Mouse (Mus musculus): Measurements from ENCODE around the gene Ccdc113. TPM values are rescaled to one million over a fixed set of nuclear protein-coding genes. Genes with fewer than 3 reads are reported as not detected.

Ccdc113 gene
- polyA plus RNA-seq, 1 experiment from 2014 or later: 0.74 TPM

DNA sequence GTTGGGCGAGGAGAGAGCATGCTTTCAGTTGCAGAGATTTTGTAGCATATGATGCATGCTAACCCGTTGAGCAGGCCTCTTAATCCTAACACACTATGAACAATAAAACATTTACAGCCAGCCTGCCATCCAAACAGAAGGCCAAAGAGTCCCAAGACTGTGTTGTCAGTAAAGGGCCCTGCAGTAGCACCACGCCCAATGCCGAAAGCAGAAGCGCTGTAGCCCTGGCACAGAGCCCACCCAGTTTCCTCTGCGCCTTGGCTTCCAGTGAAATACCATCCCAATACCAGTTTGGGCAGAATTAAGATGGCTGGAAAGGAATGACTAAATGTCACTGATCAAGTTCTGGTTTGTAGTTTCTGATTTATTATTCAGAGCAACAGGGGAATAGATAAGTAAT is 8.3 kb downstream of the Ccdc113 start:
- Histone ChIP-seq H3K4me1 (no peaks in the 10 kb centered on the region), H3K4me2 (no peak overlapping the region), H3K27me3 (no peaks in the 10 kb centered on the region), H3K9ac (no peak overlapping the region), H3K4me3 (no peak overlapping the region), H3K36me3 (no peaks in the 10 kb centered on the region), H3K27ac (no peak overlapping the region), H3K9me3 (no peaks in the 10 kb centered on the region)
- 89% methylated on average over 6 of the region's 6 CpGs for WGBS
- ATAC-seq (ENCODE audit: insufficient number of reproducible peaks, insufficient read depth, low FRiP score, low TSS enrichment, low read depth): no peak

DNA sequence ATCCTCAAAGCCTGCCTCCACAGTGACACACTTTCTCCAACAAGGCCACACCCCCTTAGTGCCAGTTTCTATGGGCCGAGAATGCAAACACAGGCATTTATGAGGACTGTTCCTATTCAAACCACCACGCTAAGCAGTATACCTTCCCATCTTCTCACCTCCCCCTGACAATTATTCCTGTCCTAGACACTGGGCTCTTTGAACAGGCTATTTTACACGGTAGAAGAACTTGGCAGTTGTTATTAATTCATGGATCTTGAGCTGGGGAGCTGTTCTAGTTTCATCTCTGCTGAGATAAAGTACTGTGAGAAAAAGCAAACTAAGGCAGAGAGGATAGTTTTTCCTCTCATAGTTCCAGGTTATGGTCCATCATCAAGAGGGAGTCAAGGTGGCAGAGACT is 9.2 kb downstream of the Ccdc113 start:
- H3K9ac ChIP-seq: no peak overlapping the region
- no peaks in the 10 kb centered on the region for H3K36me3 ChIP-seq
- no peaks in the 10 kb centered on the region for H3K4me1 ChIP-seq
- no peak overlapping the region for H3K4me2 ChIP-seq
- no peaks in the 10 kb centered on the region for H3K27me3 ChIP-seq
- 84% methylated on average over 3 of the region's 3 CpGs for WGBS
- H3K27ac ChIP-seq: no peak overlapping the region
- no peak for ATAC-seq (ENCODE audit: insufficient number of reproducible peaks, insufficient read depth, low FRiP score, low TSS enrichment, low read depth)
- no peaks in the 10 kb centered on the region for H3K9me3 ChIP-seq
- H3K4me3 ChIP-seq: no peak overlapping the region

DNA sequence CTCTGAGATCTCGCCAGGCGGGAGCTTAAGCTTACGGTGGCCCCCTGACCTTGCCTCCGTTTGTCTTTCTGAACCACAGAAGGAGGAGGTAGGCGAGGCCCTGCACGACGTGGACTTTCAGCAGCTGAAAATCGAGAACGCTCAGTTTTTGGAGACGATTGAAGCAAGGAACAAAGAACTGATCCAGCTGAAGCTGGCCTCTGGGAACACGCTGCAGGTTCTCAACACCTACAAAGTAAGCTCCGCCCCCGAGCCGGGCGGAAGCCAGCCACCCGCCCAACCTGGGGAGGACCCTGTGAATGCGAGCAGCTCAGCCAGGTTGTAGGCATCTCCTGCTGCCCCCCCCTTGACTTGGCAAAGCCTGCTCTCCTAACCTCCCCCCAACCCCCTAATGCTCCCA is 11.9 kb downstream of the Ccdc113 start:
- Histone ChIP-seq H3K4me3 (no peak overlapping the region), H3K27me3 (no peaks in the 10 kb centered on the region), H3K9ac (no peak overlapping the region), H3K4me1 (no peaks in the 10 kb centered on the region), H3K27ac (no peak overlapping the region), H3K36me3 (no peaks in the 10 kb centered on the region), H3K9me3 (no peaks in the 10 kb centered on the region), H3K4me2 (no peak overlapping the region)
- ATAC-seq (ENCODE audit: insufficient number of reproducible peaks, insufficient read depth, low FRiP score, low TSS enrichment, low read depth): no peak
- WGBS: 81% methylated on average over 17 of the region's 17 CpGs

DNA sequence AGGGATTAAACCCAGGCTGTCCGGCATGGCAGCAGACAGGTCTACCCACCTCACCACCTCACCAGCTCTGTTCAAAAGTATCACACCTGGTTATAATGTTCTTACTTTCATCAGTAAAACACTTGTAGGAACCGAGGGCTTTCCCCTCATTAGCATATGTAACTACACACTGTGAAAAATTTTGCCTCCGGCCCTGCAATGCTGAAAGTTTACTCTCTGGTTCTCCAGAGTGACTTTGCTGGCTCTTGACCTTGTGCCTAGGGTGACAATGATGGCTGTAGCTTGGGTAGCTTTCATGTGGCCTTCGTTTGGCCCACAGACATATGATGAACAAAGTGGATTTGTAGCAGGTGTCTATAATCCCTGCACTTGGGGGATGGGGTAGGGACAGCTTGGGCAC is 13.1 kb downstream of the Ccdc113 start:
- no peak for ATAC-seq (ENCODE audit: insufficient number of reproducible peaks, insufficient read depth, low FRiP score, low TSS enrichment, low read depth)
- no peaks in the 10 kb centered on the region for H3K27me3 ChIP-seq
- WGBS: 71% methylated on average over 4 of the region's 4 CpGs
- no peak overlapping the region for H3K9ac ChIP-seq
- no peak overlapping the region for H3K4me2 ChIP-seq
- H3K27ac ChIP-seq: no peak overlapping the region
- no peak overlapping the region for H3K4me3 ChIP-seq
- H3K36me3 ChIP-seq: no peaks in the 10 kb centered on the region
- no peaks in the 10 kb centered on the region for H3K9me3 ChIP-seq
- no peaks in the 10 kb centered on the region for H3K4me1 ChIP-seq

DNA sequence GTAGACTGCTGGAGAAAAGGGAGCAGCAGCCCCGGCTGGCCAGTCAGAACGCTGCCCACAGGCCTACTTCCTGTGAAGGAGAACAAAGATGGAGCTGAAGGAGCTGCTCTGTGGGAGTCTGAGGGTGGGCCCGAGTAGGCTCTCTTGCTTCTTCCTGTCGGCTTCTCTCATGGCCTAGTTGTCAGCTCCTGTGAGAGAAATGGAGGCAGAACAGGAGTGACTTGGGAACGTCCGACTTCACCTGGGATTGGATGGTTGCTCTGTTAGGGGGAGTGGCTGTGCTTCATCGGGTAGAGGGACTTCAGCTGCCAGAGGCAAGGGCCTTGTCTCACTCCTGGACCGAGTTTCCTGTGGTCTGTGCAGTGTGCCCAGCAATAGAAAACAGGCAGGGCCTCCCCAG is 14.0 kb downstream of the Ccdc113 start:
- Histone ChIP-seq H3K4me3 (no peak overlapping the region), H3K9ac (no peak overlapping the region), H3K27ac (no peak overlapping the region), H3K9me3 (no peaks in the 10 kb centered on the region), H3K27me3 (no peaks in the 10 kb centered on the region), H3K4me2 (no peak overlapping the region), H3K4me1 (no peaks in the 10 kb centered on the region), H3K36me3 (no peaks in the 10 kb centered on the region)
- ATAC-seq (ENCODE audit: insufficient number of reproducible peaks, insufficient read depth, low FRiP score, low TSS enrichment, low read depth): no peak
- WGBS: 49% methylated on average over 8 of the region's 8 CpGs

DNA sequence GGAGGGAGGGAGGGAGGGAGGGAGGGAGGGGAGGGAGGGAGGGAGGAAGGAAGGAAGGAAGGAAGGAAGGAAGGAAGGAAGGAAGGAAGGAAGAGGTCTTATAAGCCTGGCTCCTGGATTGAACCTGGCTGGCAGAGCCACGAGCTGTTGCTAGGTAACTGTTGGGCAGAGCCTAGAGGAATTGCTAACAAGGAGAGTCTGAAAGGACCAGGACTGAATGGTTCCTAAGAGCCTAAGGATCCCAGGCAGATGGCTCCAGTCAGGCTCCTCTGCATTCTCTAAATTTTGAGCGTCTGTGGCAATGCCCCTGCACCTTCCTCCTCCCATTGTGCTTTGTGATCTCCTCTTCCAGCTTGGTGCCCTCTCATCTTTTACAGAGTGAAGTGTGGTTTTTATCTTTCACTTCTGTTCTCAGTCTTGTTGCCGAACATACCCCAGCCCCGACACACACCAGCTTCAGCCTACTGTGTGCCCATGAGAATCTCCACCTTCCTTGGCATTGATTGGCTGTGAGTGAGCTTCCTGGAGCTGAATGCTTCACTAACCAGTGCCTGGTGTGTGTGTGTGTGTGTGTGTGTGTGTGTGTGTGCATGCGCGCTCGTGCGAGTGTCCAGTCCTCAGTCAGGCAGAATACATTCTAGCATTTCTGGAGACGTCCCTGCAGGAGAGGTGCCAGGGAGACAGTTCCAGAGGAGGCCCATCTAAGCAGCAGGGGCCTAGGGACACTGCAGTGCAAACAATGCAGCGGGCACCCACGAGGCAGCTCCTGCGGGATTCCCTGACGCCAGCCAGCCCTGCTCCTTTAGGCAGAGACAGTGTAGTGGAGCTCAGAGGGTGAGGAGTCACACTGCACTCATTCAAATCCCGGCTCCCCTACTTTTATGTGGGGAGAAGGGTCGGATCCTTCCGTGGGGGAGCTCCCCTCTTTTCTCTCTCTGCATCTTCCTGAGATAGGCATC is 16.3 kb downstream of the Ccdc113 start:
- Histone ChIP-seq H3K4me2 (no peak overlapping the region), H3K9ac (no peak overlapping the region), H3K9me3 (no peaks in the 10 kb centered on the region), H3K36me3 (no peaks in the 10 kb centered on the region), H3K4me3 (no peak overlapping the region), H3K4me1 (no peaks in the 10 kb centered on the region), H3K27me3 (no peaks in the 10 kb centered on the region), H3K27ac (no peak overlapping the region)
- ATAC-seq (ENCODE audit: insufficient number of reproducible peaks, insufficient read depth, low FRiP score, low TSS enrichment, low read depth): no peak
- WGBS: 65% methylated on average over 16 of the region's 16 CpGs

DNA sequence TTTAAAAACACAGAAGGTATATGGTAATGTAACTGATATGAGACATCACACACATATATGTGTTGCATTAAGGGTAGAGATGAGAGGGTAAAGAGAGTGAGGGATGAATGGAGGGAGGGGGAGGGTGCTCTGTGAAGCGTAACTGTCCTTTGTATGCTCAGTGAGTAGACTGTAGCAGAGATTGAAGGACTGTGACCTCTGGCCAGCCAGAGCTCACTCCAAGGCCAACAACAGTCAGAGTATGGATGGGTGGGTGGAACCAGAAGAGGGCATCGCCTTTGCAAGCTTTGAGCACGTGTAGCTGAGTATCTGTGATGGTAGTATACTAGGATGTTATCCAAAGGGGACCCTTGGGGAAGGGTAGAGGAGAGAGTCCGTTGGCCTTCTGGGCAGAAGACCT is 17.7 kb downstream of the Ccdc113 start:
- Histone ChIP-seq H3K9me3 (no peaks in the 10 kb centered on the region), H3K27me3 (no peaks in the 10 kb centered on the region), H3K27ac (no peak overlapping the region), H3K4me1 (no peaks in the 10 kb centered on the region), H3K9ac (no peak overlapping the region), H3K36me3 (no peaks in the 10 kb centered on the region), H3K4me2 (no peak overlapping the region), H3K4me3 (no peak overlapping the region)
- 69% methylated on average over 4 of the region's 4 CpGs for WGBS
- no peak for ATAC-seq (ENCODE audit: insufficient number of reproducible peaks, insufficient read depth, low FRiP score, low TSS enrichment, low read depth)

DNA sequence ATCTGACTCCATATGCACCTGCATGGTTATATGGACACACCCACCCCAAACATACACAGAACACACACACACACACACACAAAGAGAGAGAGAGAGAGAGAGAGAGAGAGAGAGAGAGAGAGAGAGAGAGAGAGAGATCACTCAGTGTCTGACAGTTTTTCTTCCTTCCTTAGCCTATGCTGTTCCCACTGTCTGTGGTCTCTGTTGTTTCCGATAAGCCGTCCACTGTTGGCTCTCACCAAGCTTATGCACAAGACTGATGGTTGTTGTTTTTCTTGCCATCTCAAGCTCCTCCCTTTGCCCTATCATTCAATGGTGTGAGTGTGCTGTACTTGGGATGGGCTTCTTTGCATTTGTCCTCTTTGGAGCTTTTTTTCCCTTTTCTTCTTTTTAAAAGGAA is 22.1 kb downstream of the Ccdc113 start:
- H3K4me1 ChIP-seq: no peaks in the 10 kb centered on the region
- H3K4me2 ChIP-seq: no peak overlapping the region
- ATAC-seq (ENCODE audit: insufficient number of reproducible peaks, insufficient read depth, low FRiP score, low TSS enrichment, low read depth): no peak
- no peak overlapping the region for H3K27ac ChIP-seq
- no peak overlapping the region for H3K9ac ChIP-seq
- H3K36me3 ChIP-seq: no peaks in the 10 kb centered on the region
- 93% methylated on average over 2 of the region's 2 CpGs for WGBS
- no peak overlapping the region for H3K4me3 ChIP-seq
- H3K9me3 ChIP-seq: no peaks in the 10 kb centered on the region
- no peaks in the 10 kb centered on the region for H3K27me3 ChIP-seq

GRCm38 (mm10) chr8:95566217-95566616 is 32.3 kb downstream of the Ccdc113 start:
- ATAC-seq (ENCODE audit: insufficient number of reproducible peaks, insufficient read depth, low FRiP score, low TSS enrichment, low read depth): no peak
- Histone ChIP-seq H3K27ac (no peak overlapping the region), H3K4me2 (no peak overlapping the region), H3K4me1 (no peaks in the 10 kb centered on the region), H3K27me3 (0 out of 2 replicates have a peak, but pooled peaks cover 4% of the 10 kb centered on the region), H3K4me3 (no peak overlapping the region), H3K9ac (no peak overlapping the region), H3K36me3 (no peaks in the 10 kb centered on the region), H3K9me3 (peaks cover 4% of the 10 kb centered on the region; the same call in 1 of the 2 replicates)
- WGBS: 71% methylated on average over 4 of the region's 4 CpGs

- H3K36me3 ChIP-seq: no peaks in the 10 kb centered on the region
- H3K27me3 ChIP-seq: no peaks in the 10 kb centered on the region
- no peak overlapping the region for H3K4me2 ChIP-seq
- H3K4me1 ChIP-seq: no peaks in the 10 kb centered on the region
- no peak for ATAC-seq (ENCODE audit: insufficient number of reproducible peaks, insufficient read depth, low FRiP score, low TSS enrichment, low read depth)
- no peak overlapping the region for H3K4me3 ChIP-seq
- H3K9ac ChIP-seq: no peak overlapping the region
- H3K9me3 ChIP-seq: peaks cover 4% of the 10 kb centered on the region; the same call in 1 of the 2 replicates
- 83% methylated on average over 6 of the region's 6 CpGs for WGBS
- H3K27ac ChIP-seq: no peak overlapping the region
These were observed 32.9 kb downstream of the Ccdc113 start for GRCm38 (mm10) chr8:95566809-95567208.

DNA sequence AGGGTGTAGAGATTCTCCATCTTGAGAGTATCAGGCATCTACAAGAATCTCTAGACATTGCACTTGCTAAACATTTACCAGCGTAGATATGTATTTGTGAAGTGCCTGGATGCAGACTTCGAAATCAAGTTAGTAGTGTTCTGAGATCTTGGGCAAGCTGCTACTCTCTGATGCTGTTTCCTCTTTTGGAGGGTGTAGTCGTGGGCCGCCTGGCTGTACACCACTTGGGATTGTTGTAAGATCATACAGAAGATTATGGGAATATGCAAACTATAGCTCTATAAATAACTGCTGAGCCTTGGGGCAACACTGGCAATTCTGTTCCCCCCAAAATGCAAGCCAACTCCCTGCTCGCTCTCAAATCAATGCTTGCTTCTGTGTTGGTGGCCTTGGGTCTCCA is 39.3 kb downstream of the Ccdc113 start:
- Histone ChIP-seq H3K4me2 (no peak overlapping the region), H3K27ac (no peak overlapping the region), H3K9me3 (peaks cover 4% of the 10 kb centered on the region; the same call in 1 of the 2 replicates), H3K4me1 (no peaks in the 10 kb centered on the region), H3K36me3 (no peaks in the 10 kb centered on the region), H3K4me3 (no peak overlapping the region), H3K9ac (no peak overlapping the region), H3K27me3 (no peaks in the 10 kb centered on the region)
- ATAC-seq (ENCODE audit: insufficient number of reproducible peaks, insufficient read depth, low FRiP score, low TSS enrichment, low read depth): no peak
- 88% methylated on average over 5 of the region's 5 CpGs for WGBS

DNA sequence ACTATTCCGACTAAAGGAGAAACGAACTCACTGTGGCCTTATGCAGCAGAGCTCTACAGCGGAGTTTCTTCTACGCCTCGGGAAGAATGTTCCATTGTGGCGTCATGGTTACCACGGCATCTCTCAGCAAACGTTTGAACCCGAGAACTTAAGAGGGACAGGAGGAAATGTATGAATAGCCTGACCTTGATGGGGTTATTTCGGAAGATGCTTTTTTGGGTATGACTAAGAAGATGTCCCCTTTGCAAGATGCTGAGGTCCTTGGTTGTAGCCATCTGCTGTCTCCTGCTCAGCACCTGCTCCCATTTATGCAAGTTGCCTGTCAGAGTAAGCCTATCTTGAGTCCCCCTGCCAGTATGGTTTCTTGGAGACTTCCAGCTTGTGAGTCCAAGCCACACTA is 42.4 kb downstream of the Ccdc113 start, which contains the start of gene Prss54:
TSS of gene Prss54 (minus strand) at position 101 of the 400 bp plus-strand sequence.
- no peak within 1 kb of the TSS for H3K4me3 ChIP-seq
- ATAC-seq (ENCODE audit: insufficient number of reproducible peaks, insufficient read depth, low FRiP score, low TSS enrichment, low read depth): no peak
- no peak within 1 kb of the TSS for H3K9ac ChIP-seq
- no peak within 1 kb of the TSS for H3K27ac ChIP-seq
- H3K36me3 ChIP-seq: no peaks in the 10 kb centered on the region
- no peak within 1 kb of the TSS for H3K4me2 ChIP-seq
- no peaks in the 10 kb centered on the region for H3K4me1 ChIP-seq
- H3K27me3 ChIP-seq: no peaks in the 10 kb centered on the region
- H3K9me3 ChIP-seq: no peaks in the 10 kb centered on the region; the same call in 1 of the 2 replicates
- WGBS: 85% methylated on average over 10 of the region's 10 CpGs
